Mouse (Mus musculus) kidney, adult 2 months (tissue): ENCODE results near the gene Wfikkn1.

Experiments used
- CTCF ChIP-seq: fragments of 200-500 bp; conservative IDR thresholded peaks from 2 replicates; pipeline ENCODE4 v1.5.1; 2011; ENCODE audit warnings: low read depth, mild to moderate bottlenecking, control low read depth, low read length, moderate library complexity, mixed read lengths; ENCODE audit not compliant: insufficient read depth, insufficient read length
- POLR2A ChIP-seq: fragments of 200-500 bp; IDR thresholded peaks from one replicate; pipeline ENCODE4 v1.6.1; 2011; ENCODE audit warnings: low read depth, low read length, control low read depth

- TF ChIP-seq CTCF = no peak
- no peak for TF ChIP-seq POLR2A
Observed at GRCm38 (mm10) chr17:25913186-25913876, 32.7 kb upstream of the Wfikkn1 start.
